Mouse (Mus musculus) CH12.LX (cell line): ENCODE data around the gene Spop.

Experiments
- MAFK ChIP-seq: IDR thresholded peaks from 2 replicates; pipeline ENCODE4 v1.6.1; 2011; ENCODE audit warnings: low read length, improper control_type of control experiment; ENCODE audit not compliant: insufficient replicate concordance
- MEF2A ChIP-seq: IDR thresholded peaks from 2 replicates; pipeline ENCODE4 v1.6.1; 2014; ENCODE audit warnings: low read depth, mild to moderate bottlenecking, inconsistent platforms, low read length, improper control_type of control experiment, borderline replicate concordance
- MXI1 ChIP-seq: IDR thresholded peaks from 2 replicates; pipeline ENCODE4 v1.6.1; 2011; ENCODE audit warnings: mild to moderate bottlenecking, low read depth, low read length, improper control_type of control experiment
- PAX5 ChIP-seq: IDR thresholded peaks from 2 replicates; pipeline ENCODE4 v1.6.1; 2012; ENCODE audit warnings: low read length, inconsistent platforms, mixed read lengths
- POLR2A ChIP-seq: IDR thresholded peaks from 2 replicates; pipeline ENCODE4 v1.6.1; 2011; ENCODE audit warnings: low read depth, mild to moderate bottlenecking, improper control_type of control experiment, low read length

DNA sequence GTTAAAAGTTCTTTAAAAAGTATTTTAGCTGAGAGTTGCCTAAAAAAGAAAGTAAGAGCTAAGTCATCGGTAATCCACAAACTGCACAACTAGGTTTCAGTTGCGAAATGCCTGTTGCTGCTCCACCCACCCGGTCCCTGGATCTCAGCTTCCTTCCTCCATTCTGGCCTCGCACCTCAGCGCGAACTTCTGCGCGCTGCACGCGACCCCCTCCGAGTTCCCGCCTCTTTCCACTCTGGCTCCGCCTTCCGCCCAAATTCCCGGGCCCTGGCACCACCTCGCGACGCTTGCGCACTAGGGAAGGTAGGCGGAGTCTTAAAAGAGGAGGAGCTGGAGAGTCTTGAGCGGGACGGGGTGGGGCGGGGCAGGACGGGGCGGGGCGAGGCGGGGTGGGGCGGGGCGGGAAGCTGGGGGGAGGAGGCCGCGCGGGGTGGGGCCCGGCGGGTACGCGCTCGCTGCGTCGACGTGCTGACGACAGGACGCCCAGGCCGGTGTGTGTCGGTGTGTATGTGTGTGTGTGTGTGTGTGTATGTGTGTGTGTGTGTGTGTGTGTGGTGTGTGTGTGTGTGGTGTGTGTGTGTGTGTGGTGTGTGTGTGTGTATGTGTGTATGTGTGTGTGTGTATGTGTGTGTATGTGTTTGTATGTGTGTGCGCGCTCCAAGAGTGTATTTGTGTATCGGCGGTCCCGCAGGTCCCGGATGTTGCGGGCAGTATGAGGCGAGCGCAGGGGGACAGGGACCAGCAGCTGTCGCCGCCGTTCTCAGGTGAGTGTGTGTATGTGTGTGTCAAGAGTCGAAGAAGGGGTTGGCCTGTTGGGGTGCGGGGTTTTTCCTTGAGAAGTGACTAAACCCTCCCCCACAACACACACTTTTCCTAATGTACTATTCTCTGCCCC lies at the start of gene Spop:
- TF ChIP-seq MXI1 = peak; percentile 36; the same call in 1 of the 2 replicates
- TF ChIP-seq MAFK = no peak
- TF ChIP-seq POLR2A = no peak; the same call in none of the 2 replicates
- TF ChIP-seq PAX5 = no peak
- TF ChIP-seq MEF2A = peak; percentile 56
